Mouse (Mus musculus): ENCODE results near the gene Zfp276. TPM values are rescaled to one million over a fixed set of nuclear protein-coding genes. Genes with fewer than 3 reads are reported as not detected.
A peak's percentile ranks its signal among the peaks of the same experiment; 100 is the strongest.
"Not testable (repeated sequence)": the region's sequence is repeated elsewhere in the genome, so short reads cannot be mapped to it uniquely, and the experiment has no call there.

The Zfp276 gene
- polyA plus RNA-seq, 1 experiment from 2014 or later = 18.8 TPM

- Histone ChIP-seq H3K36me3 (ENCODE audit: control insufficient read depth, insufficient read depth, low read length) (0 out of 2 replicates have a peak, but pooled peaks cover 4% of the 10 kb centered on the region), H3K9me3 (ENCODE audit: control insufficient read depth, low read length) (no peaks in the 10 kb centered on the region), H3K4me1 (ENCODE audit: control insufficient read depth, insufficient read depth, low read length) (peaks cover 9% of the 10 kb centered on the region; the same call in 1 of the 2 replicates), H3K27ac (replicated peaks; ENCODE audit: low read depth, low read length) (no peak overlapping the region), H3K4me3 (ENCODE audit: low read depth, low read length) (no peak overlapping the region), H3K4me2 (ENCODE audit: low read depth, severe bottlenecking) (no peak overlapping the region), H3K9ac (ENCODE audit: low read length) (no peak overlapping the region), H3K27me3 (ENCODE audit: control insufficient read depth, insufficient read depth, low read length) (no peaks in the 10 kb centered on the region)
- DNase-seq (ENCODE audit: low spot score) = no peak
- ATAC-seq (ENCODE audit: insufficient number of reproducible peaks, low FRiP score, low TSS enrichment, low read depth) = no peak
- WGBS = 90% methylated on average over 1 of the region's 1 CpGs
Measured at GRCm38 (mm10) chr8:123228416-123228815, 25.6 kb upstream of the Zfp276 start.

GRCm38 (mm10) chr8:123230326-123230725 lies 23.7 kb upstream of the Zfp276 start:
- H3K27me3 ChIP-seq (ENCODE audit: control insufficient read depth, insufficient read depth, low read length) = peaks cover 16% of the 10 kb centered on the region
- not testable (repeated sequence) for H3K9ac ChIP-seq (ENCODE audit: low read length); ATAC-seq (ENCODE audit: insufficient number of reproducible peaks, low FRiP score, low TSS enrichment, low read depth); H3K4me3 ChIP-seq (ENCODE audit: low read depth, low read length); H3K4me1 ChIP-seq (ENCODE audit: control insufficient read depth, insufficient read depth, low read length); H3K27ac ChIP-seq (replicated peaks; ENCODE audit: low read depth, low read length); DNase-seq (ENCODE audit: low spot score); H3K4me2 ChIP-seq (ENCODE audit: low read depth, severe bottlenecking); H3K36me3 ChIP-seq (ENCODE audit: control insufficient read depth, insufficient read depth, low read length); H3K9me3 ChIP-seq (ENCODE audit: control insufficient read depth, low read length)
- WGBS = 83% methylated on average over 9 of the region's 11 CpGs

GRCm38 (mm10) chr8:123231742-123232141 lies 22.3 kb upstream of the Zfp276 start:
- ATAC-seq (ENCODE audit: insufficient number of reproducible peaks, low FRiP score, low TSS enrichment, low read depth) = no peak
- H3K27me3 ChIP-seq (ENCODE audit: control insufficient read depth, insufficient read depth, low read length) = peaks cover 22% of the 10 kb centered on the region
- H3K9ac ChIP-seq (ENCODE audit: low read length) = no peak overlapping the region
- DNase-seq (ENCODE audit: low spot score) = no peak
- H3K4me2 ChIP-seq (ENCODE audit: low read depth, severe bottlenecking) = no peak overlapping the region
- 0 out of 2 replicates have a peak, but pooled peaks cover 4% of the 10 kb centered on the region for H3K36me3 ChIP-seq (ENCODE audit: control insufficient read depth, insufficient read depth, low read length)
- 59% methylated on average over 5 of the region's 5 CpGs for WGBS
- no peak overlapping the region for H3K27ac ChIP-seq (replicated peaks; ENCODE audit: low read depth, low read length)
- no peak overlapping the region for H3K4me3 ChIP-seq (ENCODE audit: low read depth, low read length)
- H3K4me1 ChIP-seq (ENCODE audit: control insufficient read depth, insufficient read depth, low read length) = peaks cover 7% of the 10 kb centered on the region; the same call in 1 of the 2 replicates
- H3K9me3 ChIP-seq (ENCODE audit: control insufficient read depth, low read length) = no peaks in the 10 kb centered on the region

DNA sequence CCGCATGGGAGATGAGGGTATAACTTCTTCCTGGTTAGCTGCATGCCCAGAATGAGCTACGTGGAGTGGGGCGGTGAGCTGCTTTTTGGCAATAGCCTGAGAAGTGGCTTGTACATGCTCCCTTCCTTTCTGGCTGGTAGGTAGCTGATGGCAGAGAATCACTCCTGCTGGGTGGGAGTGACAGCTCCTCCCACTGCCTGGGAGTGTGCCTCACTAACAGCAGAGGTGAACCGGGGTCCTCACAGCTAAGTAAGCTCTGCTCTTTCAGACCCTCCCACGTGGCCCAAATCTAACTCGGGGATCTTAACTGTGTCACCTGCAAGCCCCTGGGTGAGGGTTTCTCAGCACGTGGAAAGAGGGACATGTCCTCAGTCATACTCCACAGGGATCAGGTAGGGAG lies 21.4 kb upstream of the Zfp276 start:
- no peak overlapping the region for H3K4me3 ChIP-seq (ENCODE audit: low read depth, low read length)
- H3K27ac ChIP-seq (replicated peaks; ENCODE audit: low read depth, low read length) = no peak overlapping the region
- ATAC-seq (ENCODE audit: insufficient number of reproducible peaks, low FRiP score, low TSS enrichment, low read depth) = no peak
- peaks cover 7% of the 10 kb centered on the region; the same call in 1 of the 2 replicates for H3K4me1 ChIP-seq (ENCODE audit: control insufficient read depth, insufficient read depth, low read length)
- 0 out of 2 replicates have a peak, but pooled peaks cover 4% of the 10 kb centered on the region for H3K36me3 ChIP-seq (ENCODE audit: control insufficient read depth, insufficient read depth, low read length)
- 21% methylated on average over 7 of the region's 7 CpGs for WGBS
- H3K9ac ChIP-seq (ENCODE audit: low read length) = no peak overlapping the region
- H3K9me3 ChIP-seq (ENCODE audit: control insufficient read depth, low read length) = no peaks in the 10 kb centered on the region
- DNase-seq (ENCODE audit: low spot score) = no peak
- peaks cover 22% of the 10 kb centered on the region for H3K27me3 ChIP-seq (ENCODE audit: control insufficient read depth, insufficient read depth, low read length)
- no peak overlapping the region for H3K4me2 ChIP-seq (ENCODE audit: low read depth, severe bottlenecking)

GRCm38 (mm10) chr8:123233300-123233699 lies 20.7 kb upstream of the Zfp276 start:
- no peak overlapping the region for H3K4me3 ChIP-seq (ENCODE audit: low read depth, low read length)

DNA sequence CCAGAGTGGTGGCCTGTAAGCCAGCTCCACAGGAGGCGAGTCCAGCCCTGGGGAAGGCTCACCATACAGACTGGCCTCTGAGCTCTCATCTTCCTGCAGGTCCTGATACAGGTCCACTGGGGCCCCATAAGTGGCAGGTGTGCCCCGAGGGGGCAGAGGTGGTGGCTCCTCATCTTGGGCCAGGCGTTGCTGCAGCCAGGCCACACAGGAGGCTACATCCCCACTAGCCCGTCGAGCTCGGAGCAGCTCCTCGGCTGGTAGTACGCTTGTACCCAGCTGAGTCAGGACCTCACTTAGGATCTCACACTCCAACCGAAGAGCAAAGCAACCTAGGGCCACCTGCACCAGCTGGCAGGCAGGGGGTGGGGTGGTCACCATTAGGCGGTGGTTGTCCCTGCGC lies 20.2 kb upstream of the Zfp276 start:
- no peak overlapping the region for H3K9ac ChIP-seq (ENCODE audit: low read length)
- H3K9me3 ChIP-seq (ENCODE audit: control insufficient read depth, low read length) = no peaks in the 10 kb centered on the region
- H3K4me3 ChIP-seq (ENCODE audit: low read depth, low read length) = no peak overlapping the region
- peaks cover 22% of the 10 kb centered on the region for H3K27me3 ChIP-seq (ENCODE audit: control insufficient read depth, insufficient read depth, low read length)
- H3K27ac ChIP-seq (replicated peaks; ENCODE audit: low read depth, low read length) = no peak overlapping the region
- no peak overlapping the region for H3K4me2 ChIP-seq (ENCODE audit: low read depth, severe bottlenecking)
- DNase-seq (ENCODE audit: low spot score) (no peak), ATAC-seq (ENCODE audit: insufficient number of reproducible peaks, low FRiP score, low TSS enrichment, low read depth) (no peak)
- H3K4me1 ChIP-seq (ENCODE audit: control insufficient read depth, insufficient read depth, low read length) = peaks cover 7% of the 10 kb centered on the region; the same call in 1 of the 2 replicates
- WGBS = 76% methylated on average over 11 of the region's 11 CpGs
- no peaks in the 10 kb centered on the region for H3K36me3 ChIP-seq (ENCODE audit: control insufficient read depth, insufficient read depth, low read length)

More at GRCm38 (mm10) chr8:123233300-123233699, 20.7 kb upstream of the Zfp276 start:
- H3K27ac ChIP-seq (replicated peaks; ENCODE audit: low read depth, low read length) = no peak overlapping the region
- no peak for ATAC-seq (ENCODE audit: insufficient number of reproducible peaks, low FRiP score, low TSS enrichment, low read depth)
- 63% methylated on average over 13 of the region's 13 CpGs for WGBS
- 0 out of 2 replicates have a peak, but pooled peaks cover 2% of the 10 kb centered on the region for H3K36me3 ChIP-seq (ENCODE audit: control insufficient read depth, insufficient read depth, low read length)
- no peak overlapping the region for H3K9ac ChIP-seq (ENCODE audit: low read length)
- no peak overlapping the region for H3K4me2 ChIP-seq (ENCODE audit: low read depth, severe bottlenecking)
- no peaks in the 10 kb centered on the region for H3K9me3 ChIP-seq (ENCODE audit: control insufficient read depth, low read length)
- no peak for DNase-seq (ENCODE audit: low spot score)
- peaks cover 7% of the 10 kb centered on the region; the same call in 1 of the 2 replicates for H3K4me1 ChIP-seq (ENCODE audit: control insufficient read depth, insufficient read depth, low read length)
- H3K27me3 ChIP-seq (ENCODE audit: control insufficient read depth, insufficient read depth, low read length) = peaks cover 22% of the 10 kb centered on the region

DNA sequence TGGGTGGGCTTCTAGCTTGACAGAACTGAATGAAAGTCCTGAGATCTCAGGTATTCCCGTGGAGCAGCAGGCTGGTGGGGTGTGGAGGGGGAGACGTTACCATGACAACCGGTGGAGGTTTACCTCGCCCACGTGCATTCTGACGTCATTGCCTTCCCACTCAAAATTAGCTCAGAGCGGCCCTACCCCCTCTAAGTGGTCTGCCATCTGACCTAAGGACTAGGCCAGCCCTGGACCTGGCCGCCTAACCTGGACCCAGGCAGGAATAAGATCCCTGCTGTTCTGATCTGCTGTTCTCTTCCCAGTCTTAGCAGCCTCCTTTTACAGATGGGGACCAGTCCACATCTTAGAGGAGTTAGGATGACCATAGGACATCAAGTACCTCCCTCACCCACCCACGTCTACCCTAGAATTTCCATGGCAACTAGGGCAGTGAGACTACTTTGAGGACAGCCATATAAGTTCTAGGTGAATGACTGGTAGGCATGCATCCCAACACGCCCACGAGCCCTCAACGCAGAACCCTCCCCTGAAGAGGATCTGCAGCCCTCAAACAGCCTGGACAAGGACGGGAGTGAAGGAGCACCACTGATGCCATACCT lies 19.0 kb upstream of the Zfp276 start:
- peak overlapping the region; percentile 24; the same call in 1 of the 2 replicates for H3K9ac ChIP-seq (ENCODE audit: low read length)
- H3K4me2 ChIP-seq (ENCODE audit: low read depth, severe bottlenecking) = peak overlapping the region; percentile 80
- WGBS = 37% methylated on average over 13 of the region's 13 CpGs
- no peak overlapping the region for H3K27ac ChIP-seq (replicated peaks; ENCODE audit: low read depth, low read length)
- no peaks in the 10 kb centered on the region for H3K36me3 ChIP-seq (ENCODE audit: control insufficient read depth, insufficient read depth, low read length)
- DNase-seq (ENCODE audit: low spot score) = no peak
- H3K4me3 ChIP-seq (ENCODE audit: low read depth, low read length) = peak overlapping the region; percentile 42
- H3K4me1 ChIP-seq (ENCODE audit: control insufficient read depth, insufficient read depth, low read length) = peaks cover 7% of the 10 kb centered on the region; the same call in 1 of the 2 replicates
- H3K27me3 ChIP-seq (ENCODE audit: control insufficient read depth, insufficient read depth, low read length) = peaks cover 22% of the 10 kb centered on the region
- H3K9me3 ChIP-seq (ENCODE audit: control insufficient read depth, low read length) = no peaks in the 10 kb centered on the region
- no peak for ATAC-seq (ENCODE audit: insufficient number of reproducible peaks, low FRiP score, low TSS enrichment, low read depth)

DNA sequence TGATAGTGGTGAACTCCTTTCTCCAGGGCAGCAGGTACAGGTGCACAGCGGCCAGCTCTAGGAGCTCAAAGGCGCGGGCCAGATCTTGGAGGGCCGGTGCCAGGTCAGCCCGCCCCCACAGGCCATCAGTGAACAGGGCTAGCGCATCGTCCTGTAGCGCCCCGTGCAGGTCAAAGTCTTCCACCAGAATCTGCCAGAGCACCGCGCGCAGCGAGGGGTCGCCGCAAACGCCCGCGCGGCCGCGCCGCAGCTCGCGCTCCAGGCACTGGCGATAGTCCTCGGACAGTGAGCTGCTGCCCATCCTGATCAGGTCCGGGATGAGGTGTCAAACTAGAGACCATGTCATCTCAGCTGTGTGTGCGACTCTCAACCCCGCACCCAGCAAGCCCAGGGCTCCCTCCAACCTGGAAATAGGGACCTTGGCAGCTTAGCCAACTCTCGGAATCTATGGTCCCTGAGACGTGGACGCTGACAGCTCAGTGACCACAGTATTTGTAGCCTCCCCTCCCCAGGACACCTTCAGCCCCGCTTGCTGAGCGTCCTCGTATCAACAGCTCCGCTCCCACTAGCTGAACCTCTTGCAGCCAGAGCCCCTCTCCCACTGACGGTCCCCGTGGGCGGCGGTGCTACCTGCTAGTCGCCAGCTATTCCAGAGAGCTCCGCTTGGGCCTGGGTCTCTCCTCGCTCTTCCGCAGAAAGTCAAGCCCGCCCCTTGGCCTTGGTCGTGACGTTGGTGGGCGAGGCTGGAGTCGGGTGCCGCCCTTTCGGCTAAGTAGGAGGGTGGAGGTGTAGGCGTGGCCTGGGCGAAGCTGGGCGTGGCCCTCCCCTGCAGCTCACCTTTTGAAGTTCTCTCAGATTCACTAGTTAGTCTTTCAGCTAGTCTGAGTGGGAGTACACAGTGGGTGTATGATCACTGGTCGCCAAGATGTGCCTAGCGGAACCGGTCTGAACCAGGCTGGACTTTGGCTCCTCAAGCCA lies 18.2 kb upstream of the Zfp276 start, which contains the start of gene Spata2l:
Spata2l (minus strand) TSS at position 714 of the 978 bp plus-strand sequence.
- peak; percentile 91 for DNase-seq (ENCODE audit: low spot score)
- H3K27me3 ChIP-seq (ENCODE audit: control insufficient read depth, insufficient read depth, low read length) = peaks cover 22% of the 10 kb centered on the region
- H3K36me3 ChIP-seq (ENCODE audit: control insufficient read depth, insufficient read depth, low read length) = no peaks in the 10 kb centered on the region
- peak; percentile 80 for ATAC-seq (ENCODE audit: insufficient number of reproducible peaks, low FRiP score, low TSS enrichment, low read depth)
- peak within 1 kb of the TSS; percentile 42 for H3K4me3 ChIP-seq (ENCODE audit: low read depth, low read length)
- peak within 1 kb of the TSS; percentile 80 for H3K4me2 ChIP-seq (ENCODE audit: low read depth, severe bottlenecking)
- H3K27ac ChIP-seq (replicated peaks; ENCODE audit: low read depth, low read length) = no peak within 1 kb of the TSS
- peak within 1 kb of the TSS; percentile 24; the same call in 1 of the 2 replicates for H3K9ac ChIP-seq (ENCODE audit: low read length)
- no peaks in the 10 kb centered on the region for H3K9me3 ChIP-seq (ENCODE audit: control insufficient read depth, low read length)
- WGBS = 2% methylated on average over 57 of the region's 57 CpGs
- H3K4me1 ChIP-seq (ENCODE audit: control insufficient read depth, insufficient read depth, low read length) = peaks cover 7% of the 10 kb centered on the region; the same call in 1 of the 2 replicates

Measured in limb, embryonic 11.5 days (tissue).